Mouse (Mus musculus): ENCODE measurements around the gene Cavin2. TPM values are rescaled to one million over a fixed set of nuclear protein-coding genes. Genes with fewer than 3 reads are reported as not detected.

The Cavin2 gene
- polyA plus RNA-seq, 2 experiments: 25.6 to 50.9 TPM

- DNase-seq (ENCODE audit: low spot score) (peak; percentile 34), ATAC-seq (ENCODE audit: low FRiP score, low read depth) (0 out of 2 replicates have a peak, but pooled peaks have one; percentile 9)
- TF ChIP-seq POLR2A (IDR thresholded peaks at IDR 0.05; ENCODE audit: borderline replicate concordance, extremely low read depth, insufficient read depth, insufficient read length): no peak
- WGBS: 84% methylated on average over 17 of the region's 17 CpGs
- Histone ChIP-seq H3K4me2 (replicated peaks; ENCODE audit: low read depth, low read length, severe bottlenecking) (peak overlapping the region; percentile 40), H3K36me3 (ENCODE audit: control insufficient read depth, insufficient read depth, low read length) (no peaks in the 10 kb centered on the region), H3K27me3 (ENCODE audit: control insufficient read depth, insufficient read depth, low read length) (no peaks in the 10 kb centered on the region), H3K4me3 (replicated peaks; ENCODE audit: low read length) (peak overlapping the region; percentile 21), H3K27ac (replicated peaks; ENCODE audit: low read depth, low read length) (peak overlapping the region; percentile 78), H3K4me1 (ENCODE audit: control insufficient read depth, insufficient read depth, low read length) (peaks cover 26% of the 10 kb centered on the region), H3K9me3 (ENCODE audit: control insufficient read depth, low read length) (no peaks in the 10 kb centered on the region), H3K9ac (ENCODE audit: low read depth, low read length, severe bottlenecking) (peak overlapping the region; percentile 32)
Observed at GRCm38 (mm10) chr1:51289620-51290445, 907 bp downstream of the Cavin2 start.

GRCm38 (mm10) chr1:51290634-51291033, 1.7 kb downstream of the Cavin2 start:
- H3K27ac ChIP-seq (replicated peaks; ENCODE audit: low read depth, low read length): no peak overlapping the region
- no peaks in the 10 kb centered on the region for H3K27me3 ChIP-seq (ENCODE audit: control insufficient read depth, insufficient read depth, low read length)
- no peak for TF ChIP-seq POLR2A (IDR thresholded peaks at IDR 0.05; ENCODE audit: borderline replicate concordance, extremely low read depth, insufficient read depth, insufficient read length)
- no peaks in the 10 kb centered on the region for H3K36me3 ChIP-seq (ENCODE audit: control insufficient read depth, insufficient read depth, low read length)
- H3K4me2 ChIP-seq (replicated peaks; ENCODE audit: low read depth, low read length, severe bottlenecking): peak overlapping the region; percentile 40
- WGBS: 48% methylated on average over 4 of the region's 4 CpGs
- DNase-seq (ENCODE audit: low spot score): no peak
- no peaks in the 10 kb centered on the region for H3K9me3 ChIP-seq (ENCODE audit: control insufficient read depth, low read length)
- peak overlapping the region; percentile 21 for H3K4me3 ChIP-seq (replicated peaks; ENCODE audit: low read length)
- H3K9ac ChIP-seq (ENCODE audit: low read depth, low read length, severe bottlenecking): no peak overlapping the region
- peaks cover 26% of the 10 kb centered on the region for H3K4me1 ChIP-seq (ENCODE audit: control insufficient read depth, insufficient read depth, low read length)
- no peak for ATAC-seq (ENCODE audit: low FRiP score, low read depth)

- TF ChIP-seq POLR2A (IDR thresholded peaks at IDR 0.05; ENCODE audit: borderline replicate concordance, extremely low read depth, insufficient read depth, insufficient read length): no peak
- H3K36me3 ChIP-seq (ENCODE audit: control insufficient read depth, insufficient read depth, low read length): no peaks in the 10 kb centered on the region
Observed at GRCm38 (mm10) chr1:51292348-51292747, 3.4 kb downstream of the Cavin2 start.

GRCm38 (mm10) chr1:51300295-51300930, 11.5 kb downstream of the Cavin2 start:
- Histone ChIP-seq H3K4me1 (ENCODE audit: control insufficient read depth, insufficient read depth, low read length) (no peaks in the 10 kb centered on the region), H3K36me3 (ENCODE audit: control insufficient read depth, insufficient read depth, low read length) (peaks cover 4% of the 10 kb centered on the region; the same call in 1 of the 2 replicates), H3K4me2 (replicated peaks; ENCODE audit: low read depth, low read length, severe bottlenecking) (no peak overlapping the region), H3K27me3 (ENCODE audit: control insufficient read depth, insufficient read depth, low read length) (no peaks in the 10 kb centered on the region), H3K9ac (ENCODE audit: low read depth, low read length, severe bottlenecking) (no peak overlapping the region), H3K27ac (replicated peaks; ENCODE audit: low read depth, low read length) (no peak overlapping the region), H3K9me3 (ENCODE audit: control insufficient read depth, low read length) (no peaks in the 10 kb centered on the region), H3K4me3 (replicated peaks; ENCODE audit: low read length) (no peak overlapping the region)
- ATAC-seq (ENCODE audit: low FRiP score, low read depth): no peak
- no peak for DNase-seq (ENCODE audit: low spot score)
- 77% methylated on average over 11 of the region's 11 CpGs for WGBS
- TF ChIP-seq POLR2A (IDR thresholded peaks at IDR 0.05; ENCODE audit: borderline replicate concordance, extremely low read depth, insufficient read depth, insufficient read length): no peak

More at GRCm38 (mm10) chr1:51292348-51292747, 3.4 kb downstream of the Cavin2 start:
- DNase-seq (ENCODE audit: low spot score) (no peak), ATAC-seq (ENCODE audit: low FRiP score, low read depth) (no peak)
- Histone ChIP-seq H3K4me1 (ENCODE audit: control insufficient read depth, insufficient read depth, low read length) (peaks cover 26% of the 10 kb centered on the region), H3K4me3 (replicated peaks; ENCODE audit: low read length) (no peak overlapping the region), H3K27me3 (ENCODE audit: control insufficient read depth, insufficient read depth, low read length) (no peaks in the 10 kb centered on the region), H3K9ac (ENCODE audit: low read depth, low read length, severe bottlenecking) (no peak overlapping the region), H3K27ac (replicated peaks; ENCODE audit: low read depth, low read length) (no peak overlapping the region), H3K9me3 (ENCODE audit: control insufficient read depth, low read length) (no peaks in the 10 kb centered on the region), H3K4me2 (replicated peaks; ENCODE audit: low read depth, low read length, severe bottlenecking) (no peak overlapping the region)
- 84% methylated on average over 4 of the region's 4 CpGs for WGBS

- Histone ChIP-seq H3K9me3 (ENCODE audit: control insufficient read depth, low read length) (no peaks in the 10 kb centered on the region), H3K27ac (replicated peaks; ENCODE audit: low read depth, low read length) (no peak overlapping the region), H3K4me2 (replicated peaks; ENCODE audit: low read depth, low read length, severe bottlenecking) (no peak overlapping the region), H3K27me3 (ENCODE audit: control insufficient read depth, insufficient read depth, low read length) (no peaks in the 10 kb centered on the region), H3K4me3 (replicated peaks; ENCODE audit: low read length) (no peak overlapping the region), H3K9ac (ENCODE audit: low read depth, low read length, severe bottlenecking) (no peak overlapping the region), H3K36me3 (ENCODE audit: control insufficient read depth, insufficient read depth, low read length) (no peaks in the 10 kb centered on the region), H3K4me1 (ENCODE audit: control insufficient read depth, insufficient read depth, low read length) (no peaks in the 10 kb centered on the region)
- peak; percentile 60 for DNase-seq (ENCODE audit: low spot score)
- TF ChIP-seq POLR2A (IDR thresholded peaks at IDR 0.05; ENCODE audit: borderline replicate concordance, extremely low read depth, insufficient read depth, insufficient read length): no peak
- WGBS: 43% methylated on average over 3 of the region's 3 CpGs
- ATAC-seq (ENCODE audit: low FRiP score, low read depth): no peak
Observed at GRCm38 (mm10) chr1:51307056-51307455, 18.1 kb downstream of the Cavin2 start.
